Mouse (Mus musculus) limb, embryonic 14.5 days (tissue): Measurements from ENCODE around the gene Cd300lg. TPM values are rescaled to one million over a fixed set of nuclear protein-coding genes. Genes with fewer than 3 reads are reported as not detected.

Experiments used
- ATAC-seq: fragments of 200-750 bp; cut with Nextera tagmentation; 2 replicates; pipeline ENCODE4 v1.8.0; 2017; ENCODE audit warnings: low read depth, moderate number of reproducible peaks, moderate TSS enrichment; ENCODE audit not compliant: low FRiP score
- DNase-seq: peaks from one replicate; pipeline ENCODE4 v3.0.0-alpha.2; 2015; ENCODE audit warnings: low spot score
- H3K27ac ChIP-seq: fragments of 300-500 bp; sonication (generic); replicated peaks from 2 replicates; pipeline ENCODE4 v1.5.1; 2014; ENCODE audit warnings: low read depth, mild to moderate bottlenecking, low read length, moderate library complexity, mixed read lengths
- H3K27me3 ChIP-seq: fragments of 300-500 bp; sonication (generic); 2 replicates; pipeline ENCODE4 v1.6.1; 2014; ENCODE audit warnings: low read length, mixed read lengths; ENCODE audit not compliant: control insufficient read depth, insufficient read depth
- H3K36me3 ChIP-seq: fragments of 300-500 bp; sonication (generic); 2 replicates; pipeline ENCODE4 v1.6.1; 2014; ENCODE audit warnings: mild to moderate bottlenecking, low read length, moderate library complexity, mixed read lengths; ENCODE audit not compliant: control insufficient read depth, insufficient read depth
- H3K4me1 ChIP-seq: fragments of 300-500 bp; sonication (generic); 2 replicates; pipeline ENCODE4 v1.6.1; 2014; ENCODE audit warnings: antibody characterized with exemption, low read length, mixed read lengths; ENCODE audit not compliant: control insufficient read depth, insufficient read depth
- H3K4me2 ChIP-seq: fragments of 300-500 bp; sonication (generic); replicated peaks from 2 replicates; pipeline ENCODE4 v1.6.1; 2014; ENCODE audit warnings: low read depth, mild to moderate bottlenecking, low read length, moderate library complexity; ENCODE audit not compliant: severe bottlenecking
- H3K4me3 ChIP-seq: fragments of 300-500 bp; sonication (generic); replicated peaks from 2 replicates; pipeline ENCODE4 v1.5.1; 2014; ENCODE audit warnings: low read length
- H3K9ac ChIP-seq: fragments of 300-500 bp; sonication (generic); 2 replicates; pipeline ENCODE4 v1.6.1; 2014; ENCODE audit warnings: mild to moderate bottlenecking, low read depth, low read length, moderate library complexity; ENCODE audit not compliant: severe bottlenecking
- H3K9me3 ChIP-seq: fragments of 300-500 bp; sonication (generic); 2 replicates; pipeline ENCODE4 v1.6.1; 2016; ENCODE audit warnings: low read length; ENCODE audit not compliant: control insufficient read depth
- POLR2A ChIP-seq: fragments of 200-500 bp; IDR thresholded peaks from 2 replicates; pipeline ENCODE4 v1.8.0; 2012; ENCODE audit warnings: inconsistent platforms, mild to moderate bottlenecking, moderate library complexity, borderline replicate concordance; ENCODE audit not compliant: insufficient read depth, insufficient read length; ENCODE audit errors: extremely low read depth
- WGBS: fragments of 180-500 bp; shearing (Covaris S2); extraction: QIAGEN DNeasy Blood & Tissue Kit; methylation state at CpG from one replicate; pipeline ENCODE4 v1.1.7; 2014; 5-methylcytosine and 5-hydroxymethylcytosine counted together
- polyA plus RNA-seq, 2 experiments: library from polyadenylated mRNA; depleted of rRNA in 1 of 2; stranded (reverse) in 1 of 2; unstranded in 1 of 2; fragments of >200 nt; fragmentation: Nextera tagmentation in 1 of 2; extraction: Ambion mirVana in 1 of 2; gene quantifications; 2 replicates each; pipeline versions ENCODE4 v1.2.1 to v1.2.3; 2012 to 2014

Cd300lg gene
- polyA plus RNA-seq, 2 experiments, result 0.81 to 1.0 TPM

- no peak for TF ChIP-seq POLR2A
- Histone ChIP-seq H3K4me1 (no peaks in the 10 kb centered on the region), H3K27me3 (no peaks in the 10 kb centered on the region), H3K4me2 (peak overlapping the region; percentile 24; the same call in 1 of the 2 replicates), H3K36me3 (no peaks in the 10 kb centered on the region), H3K9me3 (0 out of 2 replicates have a peak, but pooled peaks cover under 1% of the 10 kb centered on the region), H3K9ac (no peak overlapping the region), H3K27ac (no peak overlapping the region), H3K4me3 (no peak overlapping the region)
- under 1% methylated on average over 9 of the region's 9 CpGs for WGBS
- peak; percentile 80 for ATAC-seq
- DNase-seq, result peak; percentile 88
These were observed 1.2 kb upstream of the Cd300lg start for GRCm38 (mm10) chr11:102040138-102040524.

DNA sequence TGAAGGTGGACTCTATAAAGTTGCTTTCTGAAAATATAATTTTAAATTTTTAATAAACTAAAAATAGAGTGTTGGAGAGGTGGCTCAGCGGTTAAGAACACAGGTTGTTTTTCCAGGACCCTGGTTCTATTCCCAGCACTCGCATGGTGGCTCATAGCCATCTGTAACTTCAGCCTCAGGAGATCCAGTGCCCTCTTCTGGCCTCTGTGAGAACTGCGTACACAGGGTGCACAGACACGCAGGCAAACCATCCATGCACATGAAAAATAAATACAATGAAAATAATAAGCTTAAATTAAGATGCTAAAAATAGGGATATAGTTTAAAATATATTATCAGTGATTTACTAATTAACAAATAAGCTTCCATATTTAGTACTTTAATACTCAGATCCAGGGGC, 663 bp upstream of the Cd300lg start:
- WGBS, result 79% methylated on average over 4 of the region's 4 CpGs
- H3K9ac ChIP-seq, result no peak overlapping the region
- H3K4me3 ChIP-seq, result no peak overlapping the region
- H3K4me1 ChIP-seq, result no peaks in the 10 kb centered on the region
- 0 out of 2 replicates have a peak, but pooled peaks cover 6% of the 10 kb centered on the region for H3K9me3 ChIP-seq
- no peak for ATAC-seq
- H3K27ac ChIP-seq, result no peak overlapping the region
- no peak for TF ChIP-seq POLR2A
- H3K36me3 ChIP-seq, result no peaks in the 10 kb centered on the region
- H3K4me2 ChIP-seq, result no peak overlapping the region
- no peak for DNase-seq
- H3K27me3 ChIP-seq, result no peaks in the 10 kb centered on the region

DNA sequence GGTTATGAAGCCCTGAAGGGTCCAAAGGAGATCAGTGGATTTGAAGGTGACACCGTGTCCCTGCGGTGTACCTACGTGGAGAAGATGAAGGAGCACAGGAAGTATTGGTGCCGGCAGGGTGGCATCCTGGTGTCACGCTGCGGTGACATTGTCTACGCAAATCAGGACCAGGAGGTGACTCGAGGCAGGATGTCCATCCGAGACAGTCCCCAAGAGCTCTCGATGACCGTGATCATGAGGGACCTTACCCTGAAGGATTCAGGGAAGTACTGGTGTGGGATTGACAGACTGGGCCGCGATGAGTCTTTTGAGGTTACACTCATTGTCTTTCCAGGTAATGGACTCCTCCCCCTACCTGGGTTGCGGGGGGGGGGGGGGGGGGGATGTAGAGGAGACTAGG, 1.7 kb downstream of the Cd300lg start:
- H3K4me2 ChIP-seq, result no peak overlapping the region
- 0 out of 2 replicates have a peak, but pooled peaks cover 9% of the 10 kb centered on the region for H3K9me3 ChIP-seq
- ATAC-seq (no peak), DNase-seq (no peak)
- 88% methylated on average over 13 of the region's 14 CpGs for WGBS
- no peak for TF ChIP-seq POLR2A
- H3K9ac ChIP-seq, result no peak overlapping the region
- no peak overlapping the region for H3K27ac ChIP-seq
- H3K27me3 ChIP-seq, result no peaks in the 10 kb centered on the region
- no peaks in the 10 kb centered on the region for H3K4me1 ChIP-seq
- no peak overlapping the region for H3K4me3 ChIP-seq
- no peaks in the 10 kb centered on the region for H3K36me3 ChIP-seq

GRCm38 (mm10) chr11:102043381-102043780, 2.1 kb downstream of the Cd300lg start:
- H3K27me3 ChIP-seq, result no peaks in the 10 kb centered on the region
- H3K27ac ChIP-seq, result no peak overlapping the region
- no peaks in the 10 kb centered on the region for H3K4me1 ChIP-seq
- WGBS, result 83% methylated on average over 6 of the region's 6 CpGs
- ATAC-seq (no peak), DNase-seq (no peak)
- no peak overlapping the region for H3K4me3 ChIP-seq
- TF ChIP-seq POLR2A, result no peak
- H3K4me2 ChIP-seq, result no peak overlapping the region
- no peak overlapping the region for H3K9ac ChIP-seq
- H3K9me3 ChIP-seq, result 0 out of 2 replicates have a peak, but pooled peaks cover 9% of the 10 kb centered on the region
- no peaks in the 10 kb centered on the region for H3K36me3 ChIP-seq

DNA sequence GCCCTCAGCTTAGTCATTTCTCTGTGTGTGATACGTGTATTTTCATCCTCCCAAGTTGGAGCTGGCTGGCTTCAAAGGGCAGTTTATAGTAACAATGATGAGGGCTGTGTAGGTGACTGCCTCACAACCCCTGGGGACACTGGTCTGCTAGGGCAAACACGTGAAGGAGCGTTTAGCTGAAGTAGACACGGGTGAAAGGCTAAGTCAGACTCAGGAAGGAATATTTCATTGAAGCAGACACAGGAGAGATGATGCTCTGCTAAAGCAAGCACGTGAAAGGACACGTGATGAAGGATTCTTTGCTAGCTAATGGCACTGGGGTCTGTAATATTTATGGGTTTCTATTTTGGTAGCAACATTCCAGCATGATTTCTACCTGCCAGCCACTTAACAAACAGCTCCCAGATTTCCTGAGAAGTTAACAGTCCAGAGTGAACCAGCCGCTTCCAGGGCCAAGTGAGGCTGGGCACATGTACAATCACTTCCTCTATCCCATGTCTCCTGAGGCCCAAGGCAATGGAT, 3.4 kb downstream of the Cd300lg start:
- no peak for DNase-seq
- 73% methylated on average over 7 of the region's 7 CpGs for WGBS
- Histone ChIP-seq H3K4me2 (no peak overlapping the region), H3K27me3 (no peaks in the 10 kb centered on the region), H3K9ac (no peak overlapping the region), H3K36me3 (no peaks in the 10 kb centered on the region), H3K9me3 (0 out of 2 replicates have a peak, but pooled peaks cover 9% of the 10 kb centered on the region), H3K4me1 (no peaks in the 10 kb centered on the region), H3K27ac (no peak overlapping the region), H3K4me3 (no peak overlapping the region)
- no peak for ATAC-seq
- TF ChIP-seq POLR2A, result no peak
